22 mouse cellular contexts compared by ENCODE assay signal in genomic region chr1:58716883-58717220, GRCm38 (mm10). TPM values are rescaled to one million over a fixed set of nuclear protein-coding genes. Genes with fewer than 3 reads are reported as not detected.
A peak's percentile ranks its signal among the peaks of the same experiment; 100 is the strongest.
DNase-seq lines count a peak whose midpoint lies in the region; ATAC-seq and TF ChIP-seq lines count a peak whose summit lies in the region.
"Had no signal": no experiment of that assay in that cellular context is flagged by ENCODE, and none has a peak within 500 bp of the region (broad histone marks: within the 10 kb centered on the region; RNA-seq: fewer than 3 reads in every experiment).

No protein-coding gene starts in this region.

- 91% methylated on average over 4 of the region's 4 CpGs for WGBS in heart, embryonic 15.5 days
- 84% methylated on average over 4 of the region's 4 CpGs for WGBS in lung, postnatal 0 days
- WGBS in lung, adult 2 months, result 81% methylated on average over 4 of the region's 4 CpGs
- 59% methylated on average over 4 of the region's 4 CpGs for WGBS in liver, embryonic 16.5 days (ENCODE audit: insufficient replicate concordance)

- H3K4me3 ChIP-seq in heart, embryonic 15.5 days, result no peak overlapping the region
- no peak overlapping the region for H3K4me3 ChIP-seq in lung, postnatal 0 days (ENCODE audit: low read depth, low read length)
- H3K4me3 ChIP-seq in lung, adult 2 months (replicated peaks; ENCODE audit: extremely low read depth, low read depth, low read length), result no peak overlapping the region
- no peak overlapping the region for H3K4me3 ChIP-seq in bone marrow macrophage, adult 2 months (ENCODE audit: insufficient read depth, low read length)
- no peak overlapping the region for H3K4me3 ChIP-seq in liver, embryonic 16.5 days (ENCODE audit: low read depth, low read length)
- H3K4me3 ChIP-seq: embryonic facial prominence, embryonic 10.5 days; forebrain, embryonic 13.5 days; limb, embryonic 15.5 days had no signal

- no peak overlapping the region for H3K4me2 ChIP-seq in heart, embryonic 15.5 days
- H3K4me2 ChIP-seq in lung, postnatal 0 days (replicated peaks; ENCODE audit: low read depth, low read length), result no peak overlapping the region; the same call in 1 of the 2 replicates
- no peak overlapping the region for H3K4me2 ChIP-seq in liver, embryonic 16.5 days (ENCODE audit: low read depth, low read length)
- H3K4me2 ChIP-seq: forebrain, embryonic 13.5 days had no signal

- no peaks in the 10 kb centered on the region for H3K27me3 ChIP-seq in heart, embryonic 15.5 days
- no peaks in the 10 kb centered on the region for H3K27me3 ChIP-seq in lung, postnatal 0 days (replicated peaks; ENCODE audit: insufficient read depth, low read length)
- no peaks in the 10 kb centered on the region for H3K27me3 ChIP-seq in liver, embryonic 16.5 days (ENCODE audit: control insufficient read depth, insufficient read depth, low read depth, low read length)
- H3K27me3 ChIP-seq: forebrain, embryonic 13.5 days; limb, embryonic 15.5 days had no signal

- DNase-seq in heart, postnatal 4 days, result no peak
- no peak for DNase-seq in lung, postnatal 0 days (ENCODE audit: low spot score)
- DNase-seq in lung, adult 2 months, result no peak
- no peak for DNase-seq in c-Kit-positive CD71-positive TER-119-positive erythroid progenitor cells, embryonic 14.5 days (ENCODE audit: low spot score)
- no peak for DNase-seq in right cerebral cortex, adult 2 months (ENCODE audit: low spot score in 2 of 2)
- DNase-seq: cerebellum, adult 18-20 months; heart, adult 11 months; kidney, adult 9 months; lung, postnatal 4 days; midbrain, embryonic 14.5 days had no signal

- ATAC-seq in heart, embryonic 15.5 days (replicated peaks; ENCODE audit: insufficient number of reproducible peaks, insufficient read depth, low FRiP score, low read depth), result no peak
- no peak for ATAC-seq in lung, postnatal 0 days
- ATAC-seq in liver, embryonic 16.5 days (ENCODE audit: low read depth), result no peak
- ATAC-seq: forebrain, embryonic 13.5 days; hindbrain, postnatal 0 days had no signal

- H3K9me3 ChIP-seq in heart, embryonic 15.5 days (replicated peaks), result no peaks in the 10 kb centered on the region
- H3K9me3 ChIP-seq in lung, postnatal 0 days (ENCODE audit: low read length), result no peaks in the 10 kb centered on the region
- H3K9me3 ChIP-seq in liver, embryonic 16.5 days (replicated peaks; ENCODE audit: control insufficient read depth, low read length), result no peaks in the 10 kb centered on the region
- H3K9me3 ChIP-seq: embryonic facial prominence, embryonic 10.5 days; forebrain, embryonic 13.5 days; limb, embryonic 15.5 days had no signal

- no peak for TF ChIP-seq CTCF in lung, postnatal 0 days (IDR thresholded peaks at IDR 0.05)
- TF ChIP-seq CTCF in lung, adult 2 months (IDR thresholded peaks at IDR 0.05; ENCODE audit: insufficient read depth, low read length), result no peak
- TF ChIP-seq CTCF in bone marrow macrophage, adult 2 months (IDR thresholded peaks at IDR 0.05; ENCODE audit: low read depth, low read length), result no peak

- peaks cover 40% of the 10 kb centered on the region for H3K4me1 ChIP-seq in heart, embryonic 15.5 days (replicated peaks)
- peaks cover 9% of the 10 kb centered on the region for H3K4me1 ChIP-seq in lung, postnatal 0 days (ENCODE audit: insufficient read depth, low read depth, low read length)
- peaks cover 20% of the 10 kb centered on the region for H3K4me1 ChIP-seq in lung, adult 2 months (ENCODE audit: control insufficient read depth, insufficient read depth, low read length)
- peaks cover 50% of the 10 kb centered on the region for H3K4me1 ChIP-seq in bone marrow macrophage, adult 2 months (ENCODE audit: control insufficient read depth, insufficient read depth, low read length)
- H3K4me1 ChIP-seq in liver, embryonic 16.5 days (ENCODE audit: control insufficient read depth, low read depth, low read length), result peaks cover 18% of the 10 kb centered on the region

- TF ChIP-seq EP300 in lung, postnatal 0 days (IDR thresholded peaks at IDR 0.05), result no peak

- peaks cover 17% of the 10 kb centered on the region; the same call in 1 of the 2 replicates for H3K36me3 ChIP-seq in heart, embryonic 15.5 days
- H3K36me3 ChIP-seq in lung, postnatal 0 days (ENCODE audit: insufficient read depth, low read length), result no peaks in the 10 kb centered on the region; the same call in 1 of the 2 replicates
- H3K36me3 ChIP-seq in liver, embryonic 16.5 days (ENCODE audit: control insufficient read depth, insufficient read depth), result peaks cover 6% of the 10 kb centered on the region; the same call in 1 of the 2 replicates

- H3K27ac ChIP-seq in heart, embryonic 15.5 days, result 0 out of 2 replicates have a peak overlapping the region, but pooled peaks have one; percentile 71
- peak overlapping the region; percentile 76; the same call in 1 of the 2 replicates for H3K27ac ChIP-seq in lung, postnatal 0 days (ENCODE audit: low read length)
- H3K27ac ChIP-seq in bone marrow macrophage, adult 2 months (ENCODE audit: insufficient read depth, low read depth, low read length), result peak overlapping the region; percentile 97
- H3K27ac ChIP-seq in liver, embryonic 16.5 days (ENCODE audit: low read length), result peak overlapping the region; percentile 15; the same call in 1 of the 2 replicates
- H3K27ac ChIP-seq: embryonic facial prominence, embryonic 10.5 days; forebrain, embryonic 13.5 days; hindbrain, postnatal 0 days had no signal

- no peak overlapping the region for H3K9ac ChIP-seq in heart, embryonic 15.5 days
- H3K9ac ChIP-seq in lung, postnatal 0 days (replicated peaks; ENCODE audit: low read depth), result no peak overlapping the region
- H3K9ac ChIP-seq in liver, embryonic 16.5 days (ENCODE audit: low read depth, low read length), result no peak overlapping the region
- H3K9ac ChIP-seq: forebrain, embryonic 13.5 days; limb, embryonic 15.5 days had no signal

- TF ChIP-seq POLR2A in lung, adult 2 months (IDR thresholded peaks at IDR 0.05; ENCODE audit: borderline replicate concordance, extremely low read depth, low read depth, low read length), result no peak
- no peak for TF ChIP-seq POLR2A in bone marrow macrophage, adult 2 months (IDR thresholded peaks at IDR 0.05; ENCODE audit: borderline replicate concordance, low read depth, low read length)

RNA-seq across cellular contexts. Expression of gene Cflar, which starts 5.5 kb away (rescaled TPM):
- polyA plus RNA-seq in heart, embryonic 15.5 days (2015; fragmentation: Nextera tagmentation; extraction: Ambion mirVana), result 37.0 and 37.7 TPM in 2 replicates
- total RNA-seq in heart, postnatal 4 days (2021), result 10 to 100 TPM; 52.1 to 63.0 TPM
- 62.1 and 62.2 TPM in 2 replicates for polyA plus RNA-seq in lung, postnatal 0 days (2015; fragmentation: Nextera tagmentation; extraction: Ambion mirVana)
- 49.3 and 63.2 TPM in 2 replicates for polyA plus RNA-seq in lung, adult 2 months (2012; rRNA removed)
- polyA plus RNA-seq in bone marrow macrophage, adult 2 months (2012; ENCODE audit: insufficient read depth, insufficient read length, missing spikeins), result 95.8 and 102 TPM in 2 replicates
- polyA plus RNA-seq in liver, embryonic 16.5 days (2015; fragmentation: Nextera tagmentation; extraction: Ambion mirVana), result 18.3 and 19.1 TPM in 2 replicates

RNA-seq across cellular contexts. Expression of gene Als2cr12, which starts 21.1 kb away (rescaled TPM):
- not detected in 2 replicates for polyA plus RNA-seq in heart, embryonic 15.5 days (2015; fragmentation: Nextera tagmentation; extraction: Ambion mirVana)
- total RNA-seq in heart, postnatal 4 days (2021), result not detected
- polyA plus RNA-seq in lung, postnatal 0 days (2015; fragmentation: Nextera tagmentation; extraction: Ambion mirVana), result 0.11 and 0.21 TPM in 2 replicates
- polyA plus RNA-seq in lung, adult 2 months (2012; rRNA removed), result 0.11 and 0.14 TPM in 2 replicates
- polyA plus RNA-seq in bone marrow macrophage, adult 2 months (2012; ENCODE audit: insufficient read depth, insufficient read length, missing spikeins), result not detected in 2 replicates
- not detected in 2 replicates for polyA plus RNA-seq in liver, embryonic 16.5 days (2015; fragmentation: Nextera tagmentation; extraction: Ambion mirVana)
- total RNA-seq: hematopoietic stem cell, adult 5-6 weeks; hindbrain, postnatal 0 days; layer of hippocampus, postnatal 25 days; left cerebral cortex, postnatal 14 days had no signal
- polyA plus RNA-seq: brain, embryonic 14.5 days; embryonic facial prominence, embryonic 10.5 days; forebrain, embryonic 13.5 days; midbrain, embryonic 14.5 days; stomach, embryonic 14.5 days had no signal

Comparison
In these comparisons a context has a peak if more than half of its experiments do, and no peak if none do; other contexts are left out.
1. H3K27ac ChIP-seq: peak in every context shown above with its lines; median percentile 97 in bone marrow macrophage, adult 2 months; 76 in lung, postnatal 0 days; 71 in heart, embryonic 15.5 days; 15 in liver, embryonic 16.5 days.